Mouse (Mus musculus) intestine, postnatal 0 days (tissue): ENCODE results near the gene Cd244a. TPM values are rescaled to one million over a fixed set of nuclear protein-coding genes. Genes with fewer than 3 reads are reported as not detected.

Experiments
- ATAC-seq: fragments of 200-750 bp; cut with Nextera tagmentation; 2 replicates; pipeline ENCODE4 v1.8.0; 2017; ENCODE audit warnings: mild to moderate bottlenecking, moderate TSS enrichment, moderate library complexity
- H3K27ac ChIP-seq: fragments of 300-500 bp; sonication (generic); 2 replicates; pipeline ENCODE4 v1.5.1; 2014; ENCODE audit warnings: mild to moderate bottlenecking, low read depth, low read length, moderate library complexity
- H3K27me3 ChIP-seq: fragments of 300-500 bp; sonication (generic); replicated peaks from 2 replicates; pipeline ENCODE4 v1.6.1; 2014; ENCODE audit warnings: low read length, mixed read lengths; ENCODE audit not compliant: control insufficient read depth, insufficient read depth
- H3K36me3 ChIP-seq: fragments of 300-500 bp; sonication (generic); 2 replicates; pipeline ENCODE4 v1.6.1; 2014; ENCODE audit warnings: mild to moderate bottlenecking, moderate library complexity; ENCODE audit not compliant: control insufficient read depth, insufficient read depth
- H3K4me1 ChIP-seq: fragments of 300-500 bp; sonication (generic); replicated peaks from 2 replicates; pipeline ENCODE4 v1.6.1; 2014; ENCODE audit warnings: antibody characterized with exemption, low read length, mixed read lengths; ENCODE audit not compliant: control insufficient read depth, insufficient read depth
- H3K4me2 ChIP-seq: fragments of 300-500 bp; sonication (generic); replicated peaks from 2 replicates; pipeline ENCODE4 v1.6.1; 2014; ENCODE audit warnings: low read depth, mild to moderate bottlenecking, moderate library complexity
- H3K4me3 ChIP-seq: fragments of 300-500 bp; sonication (generic); 2 replicates; pipeline ENCODE4 v1.5.1; 2014; ENCODE audit warnings: low read depth, low read length
- H3K9ac ChIP-seq: fragments of 300-500 bp; sonication (generic); 2 replicates; pipeline ENCODE4 v1.6.1; 2014; ENCODE audit warnings: mild to moderate bottlenecking, low read depth, low read length
- H3K9me3 ChIP-seq: fragments of 300-500 bp; sonication (generic); 2 replicates; pipeline ENCODE4 v1.6.1; 2016; ENCODE audit warnings: mixed run types; ENCODE audit not compliant: control insufficient read depth
- CTCF ChIP-seq: sonication (generic); IDR thresholded peaks from 2 replicates; pipeline ENCODE4 v1.5.1; 2016; ENCODE audit warnings: low read depth, mild to moderate bottlenecking, control low read depth, antibody characterized with exemption, moderate library complexity
- WGBS: fragments of 180-500 bp; shearing (Covaris S2); extraction: QIAGEN DNeasy Blood & Tissue Kit; methylation state at CpG from one replicate; pipeline ENCODE4 v1.1.7; 2014; 5-methylcytosine and 5-hydroxymethylcytosine counted together
- polyA plus RNA-seq: library from polyadenylated mRNA; unstranded; fragments of >200 nt; fragmentation: Nextera tagmentation; extraction: Ambion mirVana; gene quantifications from 2 replicates; pipeline ENCODE4 v1.2.1, GENCODE M21; 2015

The Cd244a gene
- polyA plus RNA-seq, 1 experiment from 2014 or later: 0.37 TPM

GRCm38 (mm10) chr1:171607176-171607575, 48.2 kb downstream of the Cd244a start, which contains the start of gene Ly9:
TSS of gene Ly9 (minus strand) at chr1:171607410.
- Histone ChIP-seq H3K9me3 (no peaks in the 10 kb centered on the region), H3K4me1 (no peaks in the 10 kb centered on the region), H3K4me2 (no peak within 1 kb of the TSS), H3K9ac (no peak within 1 kb of the TSS), H3K27me3 (no peaks in the 10 kb centered on the region), H3K4me3 (no peak within 1 kb of the TSS), H3K36me3 (no peaks in the 10 kb centered on the region), H3K27ac (no peak within 1 kb of the TSS)
- 79% methylated on average over 9 of the region's 9 CpGs for WGBS
- TF ChIP-seq CTCF: no peak
- ATAC-seq: no peak

DNA sequence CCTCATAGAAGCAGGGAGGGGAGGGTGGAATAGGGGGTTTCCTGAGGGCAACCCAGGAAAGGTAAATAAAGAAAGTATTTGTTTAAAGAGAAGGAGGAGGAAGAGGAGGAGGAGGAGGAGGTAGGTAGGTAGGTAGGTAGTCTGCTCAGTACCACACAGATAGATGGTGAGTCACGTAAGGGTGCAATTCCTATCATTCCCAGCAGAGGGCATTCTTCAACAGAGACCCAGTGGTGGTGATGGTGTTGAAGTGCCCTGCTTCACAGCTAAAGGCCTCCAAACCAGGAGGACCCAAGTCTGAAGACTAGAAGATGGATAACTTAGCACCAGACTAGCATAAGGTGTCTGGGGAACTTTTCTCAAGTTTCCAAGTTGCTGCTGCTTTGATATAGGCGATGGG, 51.0 kb downstream of the Cd244a start:
- TF ChIP-seq CTCF: peak; percentile 55
- H3K4me1 ChIP-seq: no peaks in the 10 kb centered on the region
- H3K27me3 ChIP-seq: no peaks in the 10 kb centered on the region
- H3K27ac ChIP-seq: no peak overlapping the region
- 94% methylated on average over 2 of the region's 2 CpGs for WGBS
- no peak overlapping the region for H3K4me3 ChIP-seq
- no peak overlapping the region for H3K4me2 ChIP-seq
- no peak for ATAC-seq
- H3K9me3 ChIP-seq: no peaks in the 10 kb centered on the region
- H3K36me3 ChIP-seq: no peaks in the 10 kb centered on the region
- no peak overlapping the region for H3K9ac ChIP-seq

DNA sequence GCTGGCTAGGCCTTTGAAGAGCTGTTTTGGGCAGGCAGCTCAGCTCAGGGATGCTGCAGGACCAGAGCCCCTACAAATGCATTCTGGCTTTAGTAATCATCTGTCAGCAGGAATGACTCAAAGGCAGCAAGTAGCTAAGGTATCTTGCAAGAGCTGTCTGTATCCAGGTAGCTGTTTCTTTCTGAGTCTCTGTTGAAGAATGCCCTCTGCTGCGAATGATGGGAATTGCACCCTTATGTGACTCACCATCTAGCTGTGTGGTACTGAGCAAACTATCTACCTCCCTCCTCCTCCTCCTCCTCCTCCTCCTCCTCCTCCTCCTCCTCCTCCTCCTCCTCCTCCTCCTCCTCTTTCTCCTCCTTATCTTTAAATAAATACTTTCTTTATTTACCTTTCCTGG, 51.8 kb downstream of the Cd244a start:
- no peaks in the 10 kb centered on the region for H3K36me3 ChIP-seq
- H3K9ac ChIP-seq: no peak overlapping the region
- H3K4me2 ChIP-seq: no peak overlapping the region
- H3K27me3 ChIP-seq: no peaks in the 10 kb centered on the region
- 35% methylated on average over 1 of the region's 1 CpGs for WGBS
- no peak overlapping the region for H3K27ac ChIP-seq
- no peak for ATAC-seq
- no peaks in the 10 kb centered on the region for H3K4me1 ChIP-seq
- TF ChIP-seq CTCF: peak; percentile 52
- no peak overlapping the region for H3K4me3 ChIP-seq
- H3K9me3 ChIP-seq: no peaks in the 10 kb centered on the region

DNA sequence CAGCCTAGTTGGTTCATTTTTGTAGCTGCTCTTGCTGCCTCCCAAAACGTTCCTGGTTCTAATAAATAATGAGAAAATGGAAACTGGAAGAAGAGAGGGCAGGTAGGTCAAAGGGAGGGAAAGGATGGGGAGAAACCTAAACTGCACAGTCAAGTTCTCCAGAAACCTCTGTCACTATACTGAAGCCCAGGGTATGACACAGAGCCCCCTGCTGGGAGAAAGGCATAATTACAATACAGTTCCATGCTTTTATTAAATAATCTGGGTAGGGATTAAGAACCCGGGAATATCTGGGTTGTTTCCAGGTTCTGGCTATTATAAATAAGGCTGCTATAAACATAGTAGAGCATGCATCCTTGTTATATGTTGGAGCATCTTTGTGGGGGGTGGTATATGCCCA, 55.0 kb downstream of the Cd244a start:
- Histone ChIP-seq H3K27ac (no peak overlapping the region), H3K27me3 (no peaks in the 10 kb centered on the region), H3K4me1 (no peaks in the 10 kb centered on the region), H3K9ac (no peak overlapping the region), H3K9me3 (no peaks in the 10 kb centered on the region), H3K4me2 (no peak overlapping the region), H3K4me3 (no peak overlapping the region), H3K36me3 (no peaks in the 10 kb centered on the region)
- 26% methylated on average over 2 of the region's 2 CpGs for WGBS
- ATAC-seq: no peak
- peak; percentile 63 for TF ChIP-seq CTCF

DNA sequence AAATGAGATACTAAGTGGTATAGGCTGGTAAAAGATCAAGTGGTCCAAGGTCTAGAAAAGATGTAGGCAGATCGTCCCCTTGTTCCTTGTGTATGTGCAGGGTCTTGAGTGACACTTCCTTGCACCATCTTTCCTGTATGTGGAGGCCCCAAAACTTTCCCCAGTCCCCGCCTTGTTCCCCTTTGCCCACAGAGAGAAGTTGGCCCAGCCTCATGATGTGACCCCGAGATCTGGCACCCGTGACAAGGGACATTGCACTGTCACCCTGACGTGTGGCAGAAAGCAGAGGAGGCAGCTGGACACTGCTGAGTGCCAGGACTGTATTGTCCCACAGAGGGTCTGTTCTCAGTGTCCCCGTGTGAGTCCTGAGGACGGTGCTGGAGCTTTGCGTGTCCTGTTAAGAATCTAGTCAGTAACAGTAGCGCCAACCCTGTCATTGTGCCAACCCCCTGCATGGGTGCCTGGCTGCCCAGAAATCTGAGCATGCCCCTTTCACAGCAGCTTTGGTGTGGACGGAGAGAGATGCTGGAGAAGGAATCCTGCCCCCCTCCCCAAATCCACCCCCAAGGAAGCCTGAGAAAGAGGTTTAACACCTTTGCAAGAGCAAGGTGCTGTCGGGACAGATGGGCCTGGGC, 58.0 kb downstream of the Cd244a start:
- Histone ChIP-seq H3K27ac (no peak overlapping the region), H3K9ac (no peak overlapping the region), H3K9me3 (no peaks in the 10 kb centered on the region), H3K27me3 (no peaks in the 10 kb centered on the region), H3K4me3 (no peak overlapping the region), H3K36me3 (no peaks in the 10 kb centered on the region), H3K4me2 (no peak overlapping the region), H3K4me1 (no peaks in the 10 kb centered on the region)
- TF ChIP-seq CTCF: no peak
- no peak for ATAC-seq
- 81% methylated on average over 11 of the region's 11 CpGs for WGBS

GRCm38 (mm10) chr1:171619001-171619400, 60.0 kb downstream of the Cd244a start:
- Histone ChIP-seq H3K4me2 (no peak overlapping the region), H3K27me3 (no peaks in the 10 kb centered on the region), H3K27ac (no peak overlapping the region), H3K9me3 (no peaks in the 10 kb centered on the region), H3K4me1 (no peaks in the 10 kb centered on the region), H3K4me3 (no peak overlapping the region), H3K36me3 (no peaks in the 10 kb centered on the region), H3K9ac (no peak overlapping the region)
- 79% methylated on average over 8 of the region's 8 CpGs for WGBS
- no peak for ATAC-seq
- no peak for TF ChIP-seq CTCF

- H3K4me3 ChIP-seq: no peak overlapping the region
- TF ChIP-seq CTCF: no peak
- H3K9me3 ChIP-seq: no peaks in the 10 kb centered on the region
- no peak overlapping the region for H3K4me2 ChIP-seq
- no peaks in the 10 kb centered on the region for H3K36me3 ChIP-seq
- H3K27me3 ChIP-seq: no peaks in the 10 kb centered on the region
- H3K9ac ChIP-seq: no peak overlapping the region
- H3K4me1 ChIP-seq: no peaks in the 10 kb centered on the region
- ATAC-seq: no peak
- no peak overlapping the region for H3K27ac ChIP-seq
- 84% methylated on average over 3 of the region's 3 CpGs for whole genome bisulfite sequencing
These were observed 60.7 kb downstream of the Cd244a start for GRCm38 (mm10) chr1:171619645-171620044.
